Mouse (Mus musculus): Measurements from ENCODE around the gene Samd4. TPM values are rescaled to one million over a fixed set of nuclear protein-coding genes. Genes with fewer than 3 reads are reported as not detected.

Gene Samd4
- polyA plus RNA-seq, 1 experiment from 2014 or later, result 16.1 TPM

GRCm38 (mm10) chr14:46897953-46898352 lies 15.3 kb downstream of the Samd4 start:
- Histone ChIP-seq H3K4me3 (ENCODE audit: low read length) (no peak overlapping the region), H3K4me1 (ENCODE audit: control insufficient read depth, insufficient read depth, low read length) (peaks cover 39% of the 10 kb centered on the region), H3K4me2 (ENCODE audit: low read depth, low read length) (no peak overlapping the region), H3K9ac (ENCODE audit: low read length) (no peak overlapping the region), H3K27me3 (ENCODE audit: control insufficient read depth, insufficient read depth, low read length) (no peaks in the 10 kb centered on the region), H3K9me3 (replicated peaks; ENCODE audit: control insufficient read depth, low read length) (no peaks in the 10 kb centered on the region), H3K36me3 (ENCODE audit: control insufficient read depth, insufficient read depth) (0 out of 2 replicates have a peak, but pooled peaks cover 2% of the 10 kb centered on the region), H3K27ac (ENCODE audit: low read length) (no peak overlapping the region)
- no peak for ATAC-seq (replicated peaks; ENCODE audit: extremely low read depth, insufficient read depth, low FRiP score)
- 84% methylated on average over 5 of the region's 5 CpGs for WGBS

- H3K27me3 ChIP-seq (ENCODE audit: control insufficient read depth, insufficient read depth, low read length), result no peaks in the 10 kb centered on the region
- no peaks in the 10 kb centered on the region for H3K36me3 ChIP-seq (ENCODE audit: control insufficient read depth, insufficient read depth)
- no peak overlapping the region for H3K27ac ChIP-seq (ENCODE audit: low read length)
- H3K4me3 ChIP-seq (ENCODE audit: low read length), result no peak overlapping the region
- peaks cover 35% of the 10 kb centered on the region for H3K4me1 ChIP-seq (ENCODE audit: control insufficient read depth, insufficient read depth, low read length)
- ATAC-seq (replicated peaks; ENCODE audit: extremely low read depth, insufficient read depth, low FRiP score), result 0 out of 2 replicates have a peak, but pooled peaks have one; percentile 21
- WGBS, result 57% methylated on average over 3 of the region's 3 CpGs
- no peak overlapping the region for H3K9ac ChIP-seq (ENCODE audit: low read length)
- H3K4me2 ChIP-seq (ENCODE audit: low read depth, low read length), result no peak overlapping the region
- H3K9me3 ChIP-seq (replicated peaks; ENCODE audit: control insufficient read depth, low read length), result no peaks in the 10 kb centered on the region
Observed at GRCm38 (mm10) chr14:46898626-46899025, 16.0 kb downstream of the Samd4 start.

- no peak overlapping the region; the same call in 1 of the 2 replicates for H3K9ac ChIP-seq (ENCODE audit: low read length)
- H3K4me2 ChIP-seq (ENCODE audit: low read depth, low read length), result peak overlapping the region; percentile 44
- H3K4me1 ChIP-seq (ENCODE audit: control insufficient read depth, insufficient read depth, low read length), result peaks cover 23% of the 10 kb centered on the region
- H3K27ac ChIP-seq (ENCODE audit: low read length), result peak overlapping the region; percentile 83
- 35% methylated on average over 9 of the region's 9 CpGs for WGBS
- ATAC-seq (replicated peaks; ENCODE audit: extremely low read depth, insufficient read depth, low FRiP score), result peak; percentile 53
- H3K9me3 ChIP-seq (replicated peaks; ENCODE audit: control insufficient read depth, low read length), result no peaks in the 10 kb centered on the region
- 0 out of 2 replicates have a peak overlapping the region, but pooled peaks have one; percentile 4 for H3K4me3 ChIP-seq (ENCODE audit: low read length)
- no peaks in the 10 kb centered on the region for H3K36me3 ChIP-seq (ENCODE audit: control insufficient read depth, insufficient read depth)
- H3K27me3 ChIP-seq (ENCODE audit: control insufficient read depth, insufficient read depth, low read length), result no peaks in the 10 kb centered on the region
Observed at GRCm38 (mm10) chr14:46902498-46903087, 19.9 kb downstream of the Samd4 start.

- Histone ChIP-seq H3K9me3 (replicated peaks; ENCODE audit: control insufficient read depth, low read length) (no peaks in the 10 kb centered on the region), H3K27me3 (ENCODE audit: control insufficient read depth, insufficient read depth, low read length) (no peaks in the 10 kb centered on the region), H3K27ac (ENCODE audit: low read length) (no peak overlapping the region), H3K36me3 (ENCODE audit: control insufficient read depth, insufficient read depth) (no peaks in the 10 kb centered on the region), H3K4me3 (ENCODE audit: low read length) (no peak overlapping the region), H3K9ac (ENCODE audit: low read length) (no peak overlapping the region), H3K4me2 (ENCODE audit: low read depth, low read length) (no peak overlapping the region), H3K4me1 (ENCODE audit: control insufficient read depth, insufficient read depth, low read length) (peaks cover 20% of the 10 kb centered on the region)
- 80% methylated on average over 4 of the region's 4 CpGs for WGBS
- no peak for ATAC-seq (replicated peaks; ENCODE audit: extremely low read depth, insufficient read depth, low FRiP score)
Observed at GRCm38 (mm10) chr14:46904276-46904675, 21.6 kb downstream of the Samd4 start.

GRCm38 (mm10) chr14:46908858-46909257 lies 26.2 kb downstream of the Samd4 start:
- Histone ChIP-seq H3K27me3 (ENCODE audit: control insufficient read depth, insufficient read depth, low read length) (no peaks in the 10 kb centered on the region), H3K4me1 (ENCODE audit: control insufficient read depth, insufficient read depth, low read length) (no peaks in the 10 kb centered on the region; the same call in 1 of the 2 replicates), H3K9me3 (replicated peaks; ENCODE audit: control insufficient read depth, low read length) (0 out of 2 replicates have a peak, but pooled peaks cover 3% of the 10 kb centered on the region), H3K9ac (ENCODE audit: low read length) (no peak overlapping the region), H3K36me3 (ENCODE audit: control insufficient read depth, insufficient read depth) (peaks cover 5% of the 10 kb centered on the region; the same call in 1 of the 2 replicates), H3K4me3 (ENCODE audit: low read length) (no peak overlapping the region), H3K4me2 (ENCODE audit: low read depth, low read length) (no peak overlapping the region), H3K27ac (ENCODE audit: low read length) (no peak overlapping the region)
- WGBS, result 77% methylated on average over 8 of the region's 8 CpGs
- ATAC-seq (replicated peaks; ENCODE audit: extremely low read depth, insufficient read depth, low FRiP score), result no peak

- Histone ChIP-seq H3K27me3 (ENCODE audit: control insufficient read depth, insufficient read depth, low read length) (no peaks in the 10 kb centered on the region), H3K4me1 (ENCODE audit: control insufficient read depth, insufficient read depth, low read length) (peaks cover 16% of the 10 kb centered on the region), H3K4me3 (ENCODE audit: low read length) (no peak overlapping the region), H3K9me3 (replicated peaks; ENCODE audit: control insufficient read depth, low read length) (0 out of 2 replicates have a peak, but pooled peaks cover 3% of the 10 kb centered on the region), H3K9ac (ENCODE audit: low read length) (no peak overlapping the region), H3K36me3 (ENCODE audit: control insufficient read depth, insufficient read depth) (peaks cover 5% of the 10 kb centered on the region; the same call in 1 of the 2 replicates), H3K4me2 (ENCODE audit: low read depth, low read length) (no peak overlapping the region), H3K27ac (ENCODE audit: low read length) (no peak overlapping the region)
- no peak for ATAC-seq (replicated peaks; ENCODE audit: extremely low read depth, insufficient read depth, low FRiP score)
- 67% methylated on average over 7 of the region's 7 CpGs for WGBS
Observed at GRCm38 (mm10) chr14:46912496-46912895, 29.8 kb downstream of the Samd4 start.

GRCm38 (mm10) chr14:46914356-46914755 lies 31.7 kb downstream of the Samd4 start:
- Histone ChIP-seq H3K4me2 (ENCODE audit: low read depth, low read length) (no peak overlapping the region), H3K27me3 (ENCODE audit: control insufficient read depth, insufficient read depth, low read length) (no peaks in the 10 kb centered on the region), H3K9me3 (replicated peaks; ENCODE audit: control insufficient read depth, low read length) (0 out of 2 replicates have a peak, but pooled peaks cover 3% of the 10 kb centered on the region), H3K27ac (ENCODE audit: low read length) (no peak overlapping the region), H3K9ac (ENCODE audit: low read length) (no peak overlapping the region), H3K4me3 (ENCODE audit: low read length) (no peak overlapping the region), H3K36me3 (ENCODE audit: control insufficient read depth, insufficient read depth) (peaks cover 5% of the 10 kb centered on the region; the same call in 1 of the 2 replicates), H3K4me1 (ENCODE audit: control insufficient read depth, insufficient read depth, low read length) (peaks cover 16% of the 10 kb centered on the region)
- ATAC-seq (replicated peaks; ENCODE audit: extremely low read depth, insufficient read depth, low FRiP score), result no peak
- WGBS, result 49% methylated on average over 6 of the region's 6 CpGs

GRCm38 (mm10) chr14:46915555-46915954 lies 32.9 kb downstream of the Samd4 start:
- WGBS, result 49% methylated on average over 6 of the region's 6 CpGs
- H3K27ac ChIP-seq (ENCODE audit: low read length), result no peak overlapping the region
- H3K9me3 ChIP-seq (replicated peaks; ENCODE audit: control insufficient read depth, low read length), result no peaks in the 10 kb centered on the region
- no peak for ATAC-seq (replicated peaks; ENCODE audit: extremely low read depth, insufficient read depth, low FRiP score)
- peaks cover 22% of the 10 kb centered on the region for H3K4me1 ChIP-seq (ENCODE audit: control insufficient read depth, insufficient read depth, low read length)
- H3K4me2 ChIP-seq (ENCODE audit: low read depth, low read length), result no peak overlapping the region
- H3K4me3 ChIP-seq (ENCODE audit: low read length), result no peak overlapping the region
- no peaks in the 10 kb centered on the region for H3K36me3 ChIP-seq (ENCODE audit: control insufficient read depth, insufficient read depth)
- H3K27me3 ChIP-seq (ENCODE audit: control insufficient read depth, insufficient read depth, low read length), result no peaks in the 10 kb centered on the region
- no peak overlapping the region for H3K9ac ChIP-seq (ENCODE audit: low read length)

- Histone ChIP-seq H3K9ac (ENCODE audit: low read length) (no peak overlapping the region), H3K27me3 (ENCODE audit: control insufficient read depth, insufficient read depth, low read length) (no peaks in the 10 kb centered on the region), H3K27ac (ENCODE audit: low read length) (no peak overlapping the region), H3K4me1 (ENCODE audit: control insufficient read depth, insufficient read depth, low read length) (peaks cover 28% of the 10 kb centered on the region), H3K36me3 (ENCODE audit: control insufficient read depth, insufficient read depth) (no peaks in the 10 kb centered on the region), H3K4me3 (ENCODE audit: low read length) (no peak overlapping the region), H3K9me3 (replicated peaks; ENCODE audit: control insufficient read depth, low read length) (no peaks in the 10 kb centered on the region), H3K4me2 (ENCODE audit: low read depth, low read length) (no peak overlapping the region)
- no peak for ATAC-seq (replicated peaks; ENCODE audit: extremely low read depth, insufficient read depth, low FRiP score)
- 78% methylated on average over 4 of the region's 4 CpGs for WGBS
Observed at GRCm38 (mm10) chr14:46916581-46916980, 33.9 kb downstream of the Samd4 start.
